Mouse (Mus musculus) c-Kit-positive CD71-negative TER-119-negative erythroid progenitor cells, embryonic 14.5 days (primary cell): ENCODE data around the gene Map2.

Experiments used
- DNase-seq: peaks from one replicate; pipeline ENCODE4 v3.0.0-alpha.2; 2013; ENCODE audit warnings: low read depth

The Map2 gene

DNA sequence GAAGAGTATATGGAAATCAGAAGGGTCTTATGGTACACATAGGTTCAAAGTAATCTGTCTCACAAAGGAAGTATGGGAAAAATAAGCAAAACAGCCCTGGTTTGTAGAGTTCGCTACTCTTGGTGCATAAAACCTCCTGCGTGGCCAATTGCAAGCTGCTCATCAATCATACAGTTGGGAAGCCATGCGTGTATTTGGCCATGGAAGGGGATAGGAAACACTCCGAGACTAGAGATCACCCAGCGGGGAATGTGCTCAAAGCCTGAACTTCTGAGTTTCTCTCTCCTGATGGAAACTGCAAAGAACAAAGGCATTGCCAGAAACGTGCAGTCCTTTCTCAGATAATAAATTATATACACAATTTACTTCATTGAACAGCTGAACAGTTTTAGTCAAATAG lies 124.3 kb downstream of the Map2 start:
- no peak for DNase-seq

DNA sequence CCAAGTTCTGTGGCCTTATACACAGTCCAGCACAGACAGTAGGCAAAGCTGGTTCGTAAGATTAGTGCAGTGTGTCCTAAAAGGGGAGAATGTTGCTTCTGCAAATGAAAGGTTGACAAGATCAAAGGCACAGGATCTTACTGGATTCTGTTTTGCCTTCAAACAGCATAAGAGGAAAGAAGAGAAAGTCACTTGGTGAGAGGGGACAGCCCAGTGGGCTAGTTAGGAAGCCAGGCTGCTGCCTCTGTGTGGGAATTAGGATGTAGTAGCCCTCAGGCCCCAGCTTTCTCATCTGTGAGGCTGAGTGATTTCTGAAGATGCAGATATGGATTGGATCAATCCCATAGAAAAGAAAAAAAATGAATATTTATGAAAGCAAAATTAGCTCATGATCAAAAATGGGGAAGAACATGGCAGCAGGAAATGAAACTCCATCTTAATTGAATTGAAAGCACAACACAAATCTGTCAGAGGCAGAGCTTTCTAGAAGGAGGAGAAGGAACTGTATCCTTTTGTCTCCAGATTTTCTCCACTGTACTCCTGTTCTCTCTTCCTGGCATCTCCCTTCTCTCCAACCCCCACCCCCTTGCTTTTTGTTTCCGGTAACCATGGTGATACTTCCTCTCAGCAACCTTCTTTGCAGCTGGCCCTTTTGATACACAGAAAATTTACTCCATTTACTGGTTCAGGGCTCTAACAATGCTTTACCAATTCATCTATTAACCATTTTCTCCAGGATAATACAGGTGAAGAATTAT lies 145.5 kb downstream of the Map2 start:
- no peak for DNase-seq

GRCm38 (mm10) chr1:66321136-66321502 lies 146.0 kb downstream of the Map2 start:
- no peak for DNase-seq

- peak; percentile 1 for DNase-seq
Measured at GRCm38 (mm10) chr1:66321631-66322142, 146.6 kb downstream of the Map2 start.

GRCm38 (mm10) chr1:66323461-66323860 lies 148.4 kb downstream of the Map2 start:
- no peak for DNase-seq

- no peak for DNase-seq
Measured at GRCm38 (mm10) chr1:66324951-66325350, 149.9 kb downstream of the Map2 start.

DNA sequence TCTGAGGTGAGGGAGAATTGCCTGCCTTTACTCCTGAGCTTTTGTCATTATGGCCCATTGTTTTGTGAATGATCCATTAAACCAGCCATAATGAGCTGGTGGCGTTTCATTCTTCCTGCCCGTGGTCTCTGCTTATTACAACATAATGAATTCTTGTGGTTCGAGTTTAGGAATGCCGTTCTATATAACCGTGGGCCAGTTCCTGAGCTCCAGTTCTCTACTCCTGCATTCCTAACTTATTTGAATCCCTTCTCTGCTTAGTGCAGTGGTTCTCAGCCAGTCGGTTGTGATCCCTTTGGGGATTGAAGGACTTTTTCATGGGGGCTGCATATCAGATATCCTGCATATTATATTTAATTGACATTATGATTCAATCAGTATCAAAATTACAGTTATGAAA lies 153.9 kb downstream of the Map2 start:
- no peak for DNase-seq

GRCm38 (mm10) chr1:66329534-66329933 lies 154.5 kb downstream of the Map2 start:
- DNase-seq, result no peak

- DNase-seq, result no peak
Measured at GRCm38 (mm10) chr1:66335724-66336284, 160.7 kb downstream of the Map2 start.

DNA sequence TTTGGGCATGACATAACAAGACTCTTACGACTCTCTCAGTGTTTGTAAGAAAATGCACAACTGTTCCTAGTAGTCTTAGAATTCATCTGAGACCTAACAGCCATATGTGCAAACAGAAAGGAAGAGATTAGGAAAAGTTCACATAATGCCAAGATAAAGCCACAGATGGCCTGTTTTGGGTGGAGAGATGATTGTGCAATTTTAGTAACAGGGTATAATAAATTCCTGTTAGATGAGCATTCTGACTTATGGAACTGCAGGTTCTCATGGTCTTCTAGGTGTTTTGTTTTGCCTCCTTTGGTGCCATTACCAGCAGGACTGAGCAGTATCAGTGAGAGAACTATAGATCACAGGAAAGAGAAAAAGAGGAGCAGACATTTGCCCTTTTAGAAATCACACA lies 164.1 kb downstream of the Map2 start:
- DNase-seq, result no peak

GRCm38 (mm10) chr1:66348404-66349165 lies 173.5 kb downstream of the Map2 start:
- no peak for DNase-seq

DNA sequence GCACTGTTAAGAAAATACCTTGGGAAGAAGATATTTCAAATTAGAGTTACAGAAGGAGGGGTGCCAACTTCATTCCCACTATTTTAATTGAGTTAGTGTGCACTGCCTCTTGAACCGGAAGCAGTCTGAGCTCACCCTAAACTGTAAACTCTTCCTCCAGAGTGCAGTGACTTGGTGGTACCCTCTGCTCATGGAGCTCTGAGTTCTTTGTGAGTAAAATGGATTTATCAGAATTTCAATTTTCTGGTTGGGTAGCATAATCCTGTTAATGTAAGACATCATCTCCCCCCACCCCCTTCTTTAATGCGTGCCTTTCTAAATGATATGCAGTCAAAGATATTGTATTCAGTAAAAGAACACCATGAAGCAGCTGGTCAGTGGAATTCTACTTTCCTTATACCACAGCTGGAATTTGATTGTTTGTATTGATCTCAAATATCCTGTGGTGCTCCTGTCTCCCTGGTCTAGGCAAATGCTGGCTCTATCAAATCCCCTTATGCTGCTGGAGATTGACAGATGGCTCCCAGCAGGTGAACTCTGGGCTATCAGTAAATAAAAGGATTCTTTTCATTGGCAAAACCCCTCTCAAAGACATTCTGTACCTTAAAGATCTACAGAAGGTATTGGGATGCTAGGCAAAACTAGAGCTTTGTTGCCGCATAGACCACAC lies 174.2 kb downstream of the Map2 start:
- no peak for DNase-seq

GRCm38 (mm10) chr1:66351366-66351765 lies 176.3 kb downstream of the Map2 start:
- no peak for DNase-seq

DNA sequence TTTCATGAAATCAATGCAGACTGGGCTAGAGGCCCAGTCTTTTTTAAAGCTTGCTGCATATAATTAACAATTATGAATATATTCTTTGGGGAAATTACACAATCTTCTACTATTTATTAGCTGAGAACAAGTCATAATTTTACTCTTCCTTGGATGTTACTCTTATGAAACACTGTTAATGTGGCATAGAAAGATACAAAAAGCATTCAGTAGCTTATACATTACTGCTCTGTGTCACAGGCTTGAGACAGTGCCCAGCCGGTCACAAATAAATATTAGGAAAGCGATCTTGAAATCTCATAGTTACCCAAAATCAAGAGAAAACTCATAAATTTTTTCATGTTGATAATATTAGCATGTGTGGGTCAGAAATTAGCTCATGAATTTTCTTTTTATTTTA lies 186.7 kb downstream of the Map2 start:
- no peak for DNase-seq

DNA sequence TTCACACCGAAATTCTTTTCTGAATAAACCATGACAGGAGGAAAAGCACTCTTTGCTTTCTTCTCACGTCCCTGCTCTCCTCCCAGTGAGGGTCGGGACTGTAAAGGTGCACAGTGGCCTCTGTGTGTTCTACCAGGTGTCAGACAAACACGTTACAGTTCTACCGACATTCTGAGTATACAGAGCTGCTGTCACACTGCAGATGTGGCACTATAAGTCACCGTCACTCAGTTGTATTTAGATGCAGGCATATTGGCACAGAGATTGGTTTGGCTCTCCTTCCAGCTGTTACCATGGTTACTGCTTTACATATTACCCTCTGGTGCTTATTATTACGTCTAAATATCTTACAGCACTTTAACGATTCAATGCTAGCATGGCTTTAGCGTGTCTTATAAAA lies 188.2 kb downstream of the Map2 start:
- DNase-seq, result no peak

- DNase-seq, result no peak
Measured at GRCm38 (mm10) chr1:66364386-66364785, 189.3 kb downstream of the Map2 start.

- no peak for DNase-seq
Measured at GRCm38 (mm10) chr1:66365600-66365999, 190.5 kb downstream of the Map2 start.

GRCm38 (mm10) chr1:66369486-66369885 lies 194.4 kb downstream of the Map2 start:
- no peak for DNase-seq

- no peak for DNase-seq
Measured at GRCm38 (mm10) chr1:66371371-66371770, 196.3 kb downstream of the Map2 start.

DNA sequence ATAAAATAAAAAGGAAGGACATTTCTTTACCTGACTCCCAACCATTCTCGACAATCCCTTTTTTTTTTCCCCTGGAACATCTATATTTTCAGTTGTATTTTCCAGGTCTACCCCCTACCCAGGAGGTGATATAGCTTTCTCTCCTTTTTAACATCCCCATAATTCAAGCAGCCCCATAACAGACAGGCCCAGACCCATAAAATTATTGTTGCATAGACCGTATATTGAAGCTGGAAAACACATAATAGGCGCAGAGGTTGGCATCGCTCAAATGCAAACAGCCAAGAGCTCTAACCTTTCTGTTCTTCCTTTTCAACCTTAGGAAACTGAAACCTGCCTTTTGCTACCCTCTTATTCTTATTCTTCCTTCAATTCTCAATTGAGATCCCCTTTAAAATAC lies 211.2 kb downstream of the Map2 start:
- DNase-seq, result no peak

GRCm38 (mm10) chr1:66386751-66387452 lies 211.8 kb downstream of the Map2 start:
- DNase-seq, result no peak

GRCm38 (mm10) chr1:66388561-66388960 lies 213.5 kb downstream of the Map2 start:
- DNase-seq, result no peak
